Mouse (Mus musculus) ES-Bruce4 (cell line): ENCODE measurements around the gene Skap2. TPM values are rescaled to one million over a fixed set of nuclear protein-coding genes. Genes with fewer than 3 reads are reported as not detected.

Experiments used
- H3K27ac ChIP-seq: 2 replicates; pipeline ENCODE4 v1.5.1; 2012; ENCODE audit warnings: low read length, inconsistent platforms; ENCODE audit not compliant: insufficient read depth
- H3K27me3 ChIP-seq: 2 replicates; pipeline ENCODE4 v1.6.1; 2012; ENCODE audit warnings: mild to moderate bottlenecking, low read length, inconsistent platforms; ENCODE audit not compliant: control insufficient read depth, poor library complexity, insufficient read depth, severe bottlenecking
- H3K36me3 ChIP-seq: 2 replicates; pipeline ENCODE4 v1.6.1; 2012; ENCODE audit warnings: inconsistent platforms, mild to moderate bottlenecking, low read length, moderate library complexity; ENCODE audit not compliant: control insufficient read depth, poor library complexity, insufficient read depth, severe bottlenecking
- H3K4me1 ChIP-seq: one replicate; pipeline ENCODE4 v1.8.1; 2011; ENCODE audit warnings: low read length; ENCODE audit not compliant: control insufficient read depth, insufficient read depth
- H3K4me3 ChIP-seq: 2 replicates; pipeline ENCODE4 v1.5.1; 2011; ENCODE audit warnings: low read depth, mild to moderate bottlenecking, low read length
- H3K9ac ChIP-seq: 2 replicates; pipeline ENCODE4 v1.6.1; 2012; ENCODE audit warnings: low read depth, mild to moderate bottlenecking, inconsistent platforms; ENCODE audit not compliant: poor library complexity, severe bottlenecking
- H3K9me3 ChIP-seq: replicated peaks from 2 replicates; pipeline ENCODE4 v1.6.1; 2012; ENCODE audit warnings: mild to moderate bottlenecking, low read length, inconsistent platforms; ENCODE audit not compliant: control insufficient read depth, poor library complexity, insufficient read depth, severe bottlenecking
- CTCF ChIP-seq: IDR thresholded peaks from one replicate; pipeline ENCODE4 v1.8.1; 2011; ENCODE audit warnings: low read depth, low read length
- EP300 ChIP-seq: IDR thresholded peaks from 2 replicates; pipeline ENCODE4 v1.6.1; 2011; ENCODE audit warnings: low read depth, low read length; ENCODE audit not compliant: insufficient read depth
- POLR2A ChIP-seq: IDR thresholded peaks from one replicate; pipeline ENCODE4 v1.8.1; 2011; ENCODE audit warnings: low read length; ENCODE audit not compliant: insufficient read depth
- polyA plus RNA-seq: library from polyadenylated mRNA; stranded (reverse); fragments of >200 nt; gene quantifications from 2 replicates; pipeline ENCODE4 v1.2.4, GENCODE M21; 2011; ENCODE audit warnings: low read depth; ENCODE audit not compliant: missing spikeins, insufficient read depth, insufficient read length

The Skap2 gene
- polyA plus RNA-seq, 1 experiment, result 42.9 TPM

DNA sequence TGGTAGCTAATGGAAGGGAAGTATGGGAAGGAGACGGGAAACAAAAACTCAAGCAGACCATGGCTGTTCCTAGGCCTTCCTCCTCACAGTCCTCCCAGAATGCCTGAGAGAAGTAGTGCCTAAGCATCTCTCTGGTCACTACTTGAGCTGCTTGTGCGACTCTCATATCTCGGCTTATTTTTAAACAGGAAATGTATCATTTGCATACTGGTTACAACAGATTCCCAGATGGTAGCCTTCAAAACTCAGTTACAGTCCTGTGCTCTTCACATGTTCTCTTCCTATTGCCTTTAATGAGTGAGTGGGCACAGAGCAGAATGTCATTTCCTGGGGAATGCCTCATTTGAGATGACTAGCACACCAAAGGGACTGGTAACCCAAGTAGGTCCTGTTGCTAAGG, 117.6 kb downstream of the Skap2 start:
- TF ChIP-seq POLR2A, result no peak
- TF ChIP-seq CTCF, result no peak
- no peak for TF ChIP-seq EP300
- Histone ChIP-seq H3K27ac (no peak overlapping the region), H3K4me1 (no peaks in the 10 kb centered on the region), H3K4me3 (no peak overlapping the region), H3K9ac (no peak overlapping the region), H3K27me3 (no peaks in the 10 kb centered on the region), H3K36me3 (no peaks in the 10 kb centered on the region), H3K9me3 (no peaks in the 10 kb centered on the region)

DNA sequence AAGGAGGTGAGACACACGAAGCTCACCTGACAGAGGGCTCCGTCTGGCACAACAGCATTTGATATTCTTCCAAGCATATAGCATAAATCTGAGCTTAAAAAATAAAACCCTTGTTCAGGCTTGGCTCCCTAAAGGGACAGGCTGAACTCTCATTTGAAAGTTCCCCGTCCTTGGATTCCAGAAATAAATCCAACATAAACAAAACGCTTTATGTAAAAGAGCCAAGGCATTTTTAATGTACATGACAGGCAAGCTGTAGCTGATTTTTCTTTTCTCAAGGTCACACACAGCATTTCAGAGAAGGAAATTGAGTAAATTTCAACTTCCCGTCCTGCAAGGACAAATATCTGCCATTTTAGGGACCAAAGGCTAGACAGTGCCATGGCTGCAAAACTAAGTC, 122.0 kb downstream of the Skap2 start:
- TF ChIP-seq CTCF (no peak), EP300 (no peak), POLR2A (no peak)
- Histone ChIP-seq H3K9me3 (no peaks in the 10 kb centered on the region), H3K4me3 (no peak overlapping the region), H3K27me3 (no peaks in the 10 kb centered on the region), H3K4me1 (no peaks in the 10 kb centered on the region), H3K27ac (no peak overlapping the region), H3K9ac (no peak overlapping the region), H3K36me3 (no peaks in the 10 kb centered on the region)

DNA sequence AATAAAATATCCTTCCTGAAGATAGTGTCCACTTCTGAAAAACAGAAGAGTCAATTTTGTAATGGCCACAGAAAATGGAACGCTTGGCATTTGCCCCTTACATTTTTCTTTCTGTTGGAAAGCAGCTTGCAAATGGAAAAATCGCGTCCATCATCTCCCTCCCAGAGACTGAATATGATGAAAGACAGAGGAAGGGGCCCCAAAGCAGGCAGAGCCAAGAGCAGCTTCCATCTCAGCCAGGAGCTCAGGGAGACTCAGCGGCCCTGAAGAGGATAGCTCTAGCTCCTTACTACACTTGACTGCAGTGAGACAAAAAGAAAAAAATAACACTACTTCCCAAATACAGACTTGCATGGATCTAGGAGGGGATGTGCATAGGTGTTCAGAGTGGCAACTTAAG, 122.5 kb downstream of the Skap2 start:
- TF ChIP-seq POLR2A (no peak), CTCF (no peak), EP300 (no peak)
- Histone ChIP-seq H3K4me3 (no peak overlapping the region), H3K36me3 (no peaks in the 10 kb centered on the region), H3K9me3 (no peaks in the 10 kb centered on the region), H3K27ac (no peak overlapping the region), H3K4me1 (no peaks in the 10 kb centered on the region), H3K27me3 (no peaks in the 10 kb centered on the region), H3K9ac (no peak overlapping the region)

DNA sequence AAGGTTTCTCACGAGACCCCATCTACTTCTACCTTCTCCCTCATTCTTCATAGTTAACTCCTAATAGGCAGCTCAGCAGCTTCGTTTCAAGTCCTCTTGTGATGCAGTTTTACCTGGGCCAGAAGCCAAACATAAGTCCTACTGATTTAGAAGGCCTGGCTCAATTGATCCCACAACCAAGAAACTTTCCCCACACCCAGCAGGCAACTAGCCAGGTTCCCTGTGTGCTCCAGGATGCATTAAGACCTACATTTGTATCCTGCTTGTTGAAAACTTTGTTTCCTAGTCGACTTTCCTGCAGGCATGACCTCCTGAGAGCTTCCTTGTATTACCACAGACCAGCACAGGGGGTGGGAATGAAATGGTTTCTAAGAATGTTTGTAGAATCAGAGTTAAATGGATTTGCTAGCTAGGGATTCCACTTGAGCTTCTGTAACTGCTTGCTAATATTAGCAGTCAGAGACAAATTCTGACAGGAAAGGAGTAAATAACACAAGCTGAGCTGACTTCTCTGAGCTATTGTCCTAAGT, 125.4 kb downstream of the Skap2 start:
- Histone ChIP-seq H3K27ac (no peak overlapping the region), H3K36me3 (no peaks in the 10 kb centered on the region), H3K9me3 (no peaks in the 10 kb centered on the region), H3K4me1 (no peaks in the 10 kb centered on the region), H3K9ac (no peak overlapping the region), H3K4me3 (no peak overlapping the region), H3K27me3 (no peaks in the 10 kb centered on the region)
- TF ChIP-seq POLR2A (no peak), EP300 (no peak), CTCF (no peak)

DNA sequence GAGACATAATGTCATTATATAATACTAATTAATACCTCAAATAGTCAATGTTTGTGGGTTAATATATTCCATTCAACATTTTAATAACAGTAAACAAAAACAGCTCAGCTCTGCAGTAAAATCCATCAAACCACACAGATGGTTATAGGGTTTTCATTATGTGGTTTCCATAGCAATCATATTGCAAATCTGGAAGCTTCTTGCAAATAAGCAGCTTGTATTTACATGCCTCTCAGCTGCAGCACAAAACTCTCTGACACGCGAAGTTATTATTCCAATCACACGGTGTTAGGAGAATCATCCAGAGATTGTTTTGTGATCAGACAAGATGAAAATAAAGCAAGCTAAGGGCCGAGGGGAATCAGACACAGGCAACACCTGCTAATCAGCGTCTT, 129.5 kb downstream of the Skap2 start:
- no peak overlapping the region for H3K4me3 ChIP-seq
- no peaks in the 10 kb centered on the region for H3K9me3 ChIP-seq
- no peaks in the 10 kb centered on the region for H3K36me3 ChIP-seq
- TF ChIP-seq POLR2A, result no peak
- TF ChIP-seq CTCF, result no peak
- no peak for TF ChIP-seq EP300
- H3K4me1 ChIP-seq, result peaks cover 2% of the 10 kb centered on the region
- no peaks in the 10 kb centered on the region for H3K27me3 ChIP-seq
- H3K9ac ChIP-seq, result no peak overlapping the region
- no peak overlapping the region for H3K27ac ChIP-seq

DNA sequence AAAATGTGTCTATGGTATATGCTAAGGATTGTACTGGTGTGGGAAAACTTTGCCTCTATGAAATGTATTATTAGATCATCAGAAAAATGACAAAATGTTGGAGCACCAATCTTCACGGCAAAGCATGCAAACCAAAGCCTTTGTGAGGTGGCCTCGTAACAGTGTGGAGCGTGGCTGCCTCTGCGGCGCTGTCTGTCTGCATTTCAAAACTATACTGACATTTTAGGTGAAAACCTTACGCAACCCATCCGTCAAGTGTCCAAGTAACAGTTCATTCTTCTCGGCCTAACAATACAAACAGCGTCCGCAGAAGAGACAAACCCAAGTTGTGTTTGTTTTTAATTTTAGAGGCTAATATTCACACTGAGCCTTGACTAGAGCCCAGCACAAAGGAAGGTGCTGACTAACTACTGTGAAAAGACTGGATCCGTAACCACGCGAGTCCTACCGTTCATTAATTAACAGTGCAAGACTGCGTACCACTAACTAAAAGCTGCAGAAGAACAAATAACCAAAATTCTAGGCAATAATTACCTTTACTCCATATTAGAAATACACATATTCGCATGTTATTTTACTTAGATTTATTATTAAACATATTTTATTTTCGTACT, 130.0 kb downstream of the Skap2 start:
- H3K9ac ChIP-seq, result no peak overlapping the region
- no peaks in the 10 kb centered on the region for H3K9me3 ChIP-seq
- H3K4me1 ChIP-seq, result peaks cover 2% of the 10 kb centered on the region
- no peaks in the 10 kb centered on the region for H3K36me3 ChIP-seq
- TF ChIP-seq EP300 (no peak), POLR2A (no peak), CTCF (no peak)
- no peak overlapping the region for H3K27ac ChIP-seq
- H3K4me3 ChIP-seq, result no peak overlapping the region
- no peaks in the 10 kb centered on the region for H3K27me3 ChIP-seq
